Mouse (Mus musculus) megakaryocyte, embryonic 14.5 days (primary cell): ENCODE measurements around the gene Kif5a.

Source experiments
- FLI1 ChIP-seq: IDR thresholded peaks from 2 replicates; pipeline ENCODE4 v1.6.1; 2012; ENCODE audit warnings: low read length, inconsistent platforms, mixed read lengths
- GATA1 ChIP-seq: IDR thresholded peaks from 3 replicates; pipeline ENCODE4 v1.6.1; 2012; ENCODE audit warnings: mixed read lengths, low read length, inconsistent platforms, borderline replicate concordance

GRCm38 (mm10) chr10:127281316-127281715, 18.2 kb upstream of the Kif5a start:
- TF ChIP-seq GATA1 = no peak
- no peak for TF ChIP-seq FLI1
